Mouse (Mus musculus) hindbrain, embryonic 10.5 days (tissue): ENCODE measurements at regions not wholly inside any gene's neighbourhood (a gene's known extent, or its start where the extent isn't known, plus 50 kb on each side); places are given as distances from the start of the nearest gene placed in this dataset.

ENCODE experiments used
- DNase-seq: peaks from one replicate; pipeline ENCODE4 v3.0.0-alpha.2; 2017; ENCODE audit warnings: low spot score
- H3K27ac ChIP-seq: fragments of 300-500 bp; sonication (generic); 2 replicates; pipeline ENCODE4 v1.5.1; 2016; ENCODE audit warnings: mild to moderate bottlenecking, moderate library complexity
- H3K27me3 ChIP-seq: fragments of 300-500 bp; sonication (generic); 2 replicates; pipeline ENCODE4 v1.6.1; 2016; ENCODE audit warnings: mild to moderate bottlenecking; ENCODE audit not compliant: poor library complexity, insufficient read depth, severe bottlenecking
- H3K36me3 ChIP-seq: fragments of 300-500 bp; sonication (generic); 2 replicates; pipeline ENCODE4 v1.6.1; 2016; ENCODE audit warnings: mild to moderate bottlenecking, moderate library complexity
- H3K4me1 ChIP-seq: fragments of 300-500 bp; sonication (generic); replicated peaks from 2 replicates; pipeline ENCODE4 v1.6.1; 2016; ENCODE audit warnings: mild to moderate bottlenecking
- H3K4me3 ChIP-seq: fragments of 300-500 bp; sonication (generic); 2 replicates; pipeline ENCODE4 v1.5.1; 2016; ENCODE audit warnings: mild to moderate bottlenecking, moderate library complexity
- H3K9me3 ChIP-seq: fragments of 300-500 bp; sonication (generic); 2 replicates; pipeline ENCODE4 v1.6.1; 2016; ENCODE audit warnings: mild to moderate bottlenecking, moderate library complexity
- WGBS: fragments of 180-500 bp; shearing (Covaris S2); methylation state at CpG from one replicate; pipeline ENCODE4 v1.1.7; 2016; 5-methylcytosine and 5-hydroxymethylcytosine counted together

GRCm38 (mm10) chr6:51192826-51193225, 239.6 kb upstream of the Nfe2l3 start:
- Histone ChIP-seq H3K27ac (no peak overlapping the region), H3K4me3 (peak overlapping the region; percentile 34; the same call in 1 of the 2 replicates), H3K9me3 (no peaks in the 10 kb centered on the region), H3K36me3 (no peaks in the 10 kb centered on the region), H3K27me3 (peaks cover 77% of the 10 kb centered on the region), H3K4me1 (peaks cover 9% of the 10 kb centered on the region)
- 38% methylated on average over 8 of the region's 8 CpGs for WGBS
- no peak for DNase-seq

GRCm38 (mm10) chr6:51193356-51193755, 239.1 kb upstream of the Nfe2l3 start:
- Histone ChIP-seq H3K27me3 (peaks cover 71% of the 10 kb centered on the region), H3K36me3 (no peaks in the 10 kb centered on the region), H3K27ac (no peak overlapping the region), H3K4me1 (peaks cover 9% of the 10 kb centered on the region), H3K9me3 (no peaks in the 10 kb centered on the region), H3K4me3 (peak overlapping the region; percentile 34)
- 14% methylated on average over 12 of the region's 12 CpGs for WGBS
- no peak for DNase-seq

GRCm38 (mm10) chr6:51196391-51196790, 236.1 kb upstream of the Nfe2l3 start:
- Histone ChIP-seq H3K27me3 (peaks cover 45% of the 10 kb centered on the region), H3K27ac (no peak overlapping the region), H3K9me3 (no peaks in the 10 kb centered on the region), H3K36me3 (no peaks in the 10 kb centered on the region), H3K4me1 (peaks cover 9% of the 10 kb centered on the region), H3K4me3 (no peak overlapping the region)
- WGBS: 86% methylated on average over 2 of the region's 2 CpGs
- no peak for DNase-seq

DNA sequence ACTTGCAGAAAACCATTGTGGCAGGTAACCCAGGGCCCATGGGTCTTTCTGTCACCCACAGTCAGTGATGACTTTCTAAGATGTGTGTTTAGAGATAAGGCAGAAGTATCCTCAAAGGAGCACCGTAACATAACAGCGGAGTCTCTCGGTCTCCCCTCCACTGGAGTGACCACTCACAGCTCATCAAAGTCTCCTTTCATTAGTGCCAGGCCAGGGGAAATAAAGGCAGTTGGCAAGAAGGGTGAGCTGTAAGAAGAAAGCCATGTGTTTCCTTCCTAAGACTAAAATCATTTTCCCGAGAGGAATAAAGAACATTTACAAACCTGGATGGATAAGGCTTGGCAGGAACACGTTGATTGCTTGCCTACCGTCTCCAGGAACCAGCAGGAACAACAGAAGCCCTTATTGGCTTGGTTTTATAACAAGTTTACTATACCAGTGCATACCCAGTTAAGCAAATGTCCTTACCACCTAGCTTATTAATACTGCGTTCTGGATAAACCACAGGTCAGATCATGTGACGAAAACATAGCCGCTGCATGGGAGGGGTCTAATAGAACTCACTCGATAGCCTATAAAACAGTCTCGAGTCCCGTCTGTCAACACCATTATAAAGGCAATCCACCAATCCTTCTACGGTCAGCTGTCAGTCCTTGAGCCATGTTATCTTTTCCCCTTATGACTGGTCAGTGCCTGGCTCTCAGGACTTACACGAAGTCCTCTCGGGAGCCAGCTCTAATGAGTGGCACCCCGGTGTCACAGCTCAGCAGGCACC, 235.3 kb upstream of the Nfe2l3 start:
- Histone ChIP-seq H3K36me3 (no peaks in the 10 kb centered on the region), H3K27ac (no peak overlapping the region), H3K27me3 (peaks cover 37% of the 10 kb centered on the region), H3K4me3 (no peak overlapping the region), H3K4me1 (peaks cover 9% of the 10 kb centered on the region), H3K9me3 (no peaks in the 10 kb centered on the region)
- WGBS: 82% methylated on average over 16 of the region's 16 CpGs
- no peak for DNase-seq

GRCm38 (mm10) chr6:51200207-51200606, 232.3 kb upstream of the Nfe2l3 start:
- Histone ChIP-seq H3K27me3 (peaks cover 12% of the 10 kb centered on the region; the same call in 1 of the 2 replicates), H3K9me3 (no peaks in the 10 kb centered on the region), H3K4me1 (no peaks in the 10 kb centered on the region), H3K36me3 (no peaks in the 10 kb centered on the region), H3K4me3 (no peak overlapping the region), H3K27ac (no peak overlapping the region)
- no peak for DNase-seq
- WGBS: 70% methylated on average over 5 of the region's 5 CpGs

- DNase-seq: no peak
- peaks cover 14% of the 10 kb centered on the region; the same call in 1 of the 2 replicates for H3K27me3 ChIP-seq
- no peak overlapping the region for H3K27ac ChIP-seq
- no peaks in the 10 kb centered on the region for H3K9me3 ChIP-seq
- no peak overlapping the region for H3K4me3 ChIP-seq
- H3K4me1 ChIP-seq: no peaks in the 10 kb centered on the region
- 93% methylated on average over 14 of the region's 14 CpGs for WGBS
- no peaks in the 10 kb centered on the region for H3K36me3 ChIP-seq
These were observed 231.6 kb upstream of the Nfe2l3 start for GRCm38 (mm10) chr6:51200837-51201236.

- Histone ChIP-seq H3K9me3 (no peaks in the 10 kb centered on the region), H3K4me1 (peaks cover 20% of the 10 kb centered on the region), H3K36me3 (no peaks in the 10 kb centered on the region), H3K27me3 (peaks cover 30% of the 10 kb centered on the region), H3K27ac (no peak overlapping the region), H3K4me3 (no peak overlapping the region)
- DNase-seq: no peak
- WGBS: 80% methylated on average over 3 of the region's 3 CpGs
These were observed 228.2 kb upstream of the Nfe2l3 start for GRCm38 (mm10) chr6:51204306-51204705.

DNA sequence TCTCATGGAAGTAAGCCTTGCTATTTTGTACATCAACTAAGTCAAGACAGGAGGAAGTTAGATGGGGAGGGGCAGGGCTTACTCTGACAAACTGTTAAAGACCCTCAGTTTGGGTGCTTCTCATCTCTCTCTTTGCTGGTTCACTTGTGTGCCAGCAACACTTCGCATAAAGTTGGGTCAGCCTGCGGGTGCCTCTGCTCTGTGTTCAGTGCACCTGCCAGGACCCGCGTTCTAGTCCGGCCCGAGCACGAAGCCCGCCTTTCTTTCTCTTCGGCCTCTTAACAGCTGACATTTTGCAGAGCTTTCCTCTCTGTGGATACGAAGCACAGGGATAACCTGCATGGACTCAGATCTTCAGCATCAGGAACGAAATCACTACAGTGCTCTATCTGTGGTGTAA, 227.1 kb upstream of the Nfe2l3 start:
- Histone ChIP-seq H3K36me3 (no peaks in the 10 kb centered on the region), H3K27me3 (peaks cover 29% of the 10 kb centered on the region), H3K4me3 (no peak overlapping the region), H3K27ac (no peak overlapping the region), H3K4me1 (peaks cover 20% of the 10 kb centered on the region), H3K9me3 (no peaks in the 10 kb centered on the region)
- 83% methylated on average over 11 of the region's 11 CpGs for whole genome bisulfite sequencing
- no peak for DNase-seq

DNA sequence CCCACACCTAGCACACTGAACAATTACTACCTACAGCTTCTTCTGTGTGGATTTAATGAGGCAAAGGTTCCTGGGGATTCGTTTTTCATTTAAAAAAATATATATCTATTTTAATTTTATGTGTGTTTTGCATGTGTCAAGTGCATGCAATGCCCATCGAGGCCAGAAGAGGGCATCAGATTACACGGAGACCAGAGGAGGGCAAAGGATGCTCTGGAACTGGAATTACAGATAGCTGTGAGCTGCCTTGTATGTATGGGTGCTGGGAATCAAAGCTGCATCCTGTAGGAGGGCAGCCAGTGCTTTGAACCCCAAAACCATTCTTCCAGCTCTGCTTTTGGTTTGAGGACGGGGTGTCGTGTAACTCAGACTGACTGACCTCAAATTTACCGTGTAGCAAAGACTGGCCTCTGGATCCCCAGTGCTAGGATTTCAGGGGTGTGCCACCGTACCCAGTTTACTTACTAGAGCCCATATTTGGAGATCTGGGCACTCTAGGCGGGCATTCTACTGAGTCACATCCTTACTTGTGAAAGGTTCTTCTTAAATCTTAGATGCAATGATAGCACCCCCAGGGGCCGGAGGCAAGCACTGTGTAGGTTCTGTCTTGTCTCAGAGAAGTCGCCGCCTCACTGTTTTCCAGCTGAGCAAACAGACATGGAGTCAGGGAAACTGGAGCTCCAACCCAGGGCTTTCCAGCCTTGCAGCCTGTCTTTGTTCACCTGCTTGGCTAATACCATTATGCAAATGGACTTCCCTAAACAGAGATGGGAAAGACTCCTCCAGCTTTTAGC, 225.6 kb upstream of the Nfe2l3 start:
- peaks cover 22% of the 10 kb centered on the region for H3K4me1 ChIP-seq
- H3K4me3 ChIP-seq: peak overlapping the region; percentile 36
- H3K27me3 ChIP-seq: peaks cover 26% of the 10 kb centered on the region
- no peaks in the 10 kb centered on the region for H3K36me3 ChIP-seq
- H3K9me3 ChIP-seq: no peaks in the 10 kb centered on the region
- DNase-seq: peak; percentile 77
- H3K27ac ChIP-seq: peak overlapping the region; percentile 81
- 8% methylated on average over 11 of the region's 11 CpGs for WGBS

DNA sequence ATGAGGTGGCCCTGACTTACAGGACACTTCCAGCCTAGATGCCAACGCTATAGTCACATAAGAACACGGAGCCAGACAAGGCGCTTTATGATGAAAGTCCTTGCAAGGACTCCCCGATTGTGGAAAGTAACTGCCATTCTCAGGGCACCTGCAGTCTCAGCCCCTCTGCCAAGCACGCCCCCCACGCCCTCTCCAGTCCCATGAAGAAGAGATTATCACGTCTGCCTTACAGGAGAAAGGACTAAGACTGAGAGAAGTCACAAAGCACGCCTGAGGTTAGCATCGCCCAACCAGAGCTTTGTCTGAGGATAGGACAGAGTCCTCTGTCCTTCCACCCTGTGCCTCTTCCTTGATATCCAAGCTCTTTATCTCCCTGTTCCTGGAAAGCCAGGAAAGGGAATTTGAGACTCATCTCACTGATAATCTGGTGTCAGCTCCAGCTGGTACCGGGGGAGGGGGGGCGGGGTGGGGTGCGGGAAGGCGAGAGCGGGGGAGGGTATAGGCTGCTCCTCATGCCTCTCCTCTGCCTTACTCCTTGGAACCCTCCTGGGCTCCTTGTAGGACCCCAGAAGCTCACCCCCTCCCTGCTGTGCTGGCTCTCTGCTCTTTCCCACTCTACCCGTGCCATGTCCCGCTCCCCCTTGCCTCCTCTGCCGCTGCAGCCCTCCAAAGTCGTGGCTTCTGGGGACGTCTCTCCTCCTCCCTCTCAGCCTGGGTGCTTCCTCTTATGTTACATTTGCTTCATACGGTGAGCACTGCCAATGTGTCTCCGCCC, 224.7 kb upstream of the Nfe2l3 start:
- DNase-seq: peak; percentile 46
- 2% methylated on average over 21 of the region's 21 CpGs for WGBS

GRCm38 (mm10) chr6:51208660-51209396, 223.6 kb upstream of the Nfe2l3 start:
- Histone ChIP-seq H3K4me1 (peaks cover 22% of the 10 kb centered on the region), H3K27me3 (peaks cover 26% of the 10 kb centered on the region), H3K27ac (peak overlapping the region; percentile 75), H3K9me3 (no peaks in the 10 kb centered on the region), H3K4me3 (no peak overlapping the region), H3K36me3 (no peaks in the 10 kb centered on the region)
- WGBS: 2% methylated on average over 6 of the region's 6 CpGs
- peak; percentile 74 for DNase-seq

More for the DNA sequence above, 224.7 kb upstream of the Nfe2l3 start:
- peak overlapping the region; percentile 81 for H3K27ac ChIP-seq
- H3K4me1 ChIP-seq: peaks cover 22% of the 10 kb centered on the region
- H3K36me3 ChIP-seq: no peaks in the 10 kb centered on the region
- H3K27me3 ChIP-seq: peaks cover 26% of the 10 kb centered on the region
- H3K4me3 ChIP-seq: peak overlapping the region; percentile 36
- H3K9me3 ChIP-seq: no peaks in the 10 kb centered on the region

DNA sequence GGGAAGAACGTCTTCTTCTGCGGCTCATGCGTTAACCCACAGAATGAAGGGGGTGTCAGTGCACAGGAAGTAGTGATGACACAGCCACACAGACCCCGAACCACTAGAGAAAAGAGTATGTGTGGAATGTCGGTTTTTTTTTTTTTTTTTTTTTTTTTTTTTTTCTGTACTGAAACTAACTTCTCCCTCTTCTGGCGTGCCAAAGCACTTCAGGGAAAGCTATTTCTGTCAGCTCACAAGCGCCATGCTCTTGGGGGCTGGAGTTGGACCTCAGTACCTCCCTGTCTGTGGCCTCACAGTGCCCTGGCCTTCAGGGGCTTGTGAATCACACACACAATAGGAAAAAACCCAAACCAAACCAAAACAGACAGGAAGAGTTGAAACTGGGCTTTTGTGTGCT, 221.1 kb upstream of the Nfe2l3 start:
- Histone ChIP-seq H3K36me3 (no peaks in the 10 kb centered on the region), H3K27me3 (peaks cover 16% of the 10 kb centered on the region), H3K4me1 (peaks cover 33% of the 10 kb centered on the region), H3K4me3 (no peak overlapping the region), H3K9me3 (no peaks in the 10 kb centered on the region), H3K27ac (no peak overlapping the region)
- 51% methylated on average over 7 of the region's 7 CpGs for WGBS
- DNase-seq: no peak
